Mouse (Mus musculus) stomach, postnatal 0 days (tissue): Measurements from ENCODE around the gene Sept9. TPM values are rescaled to one million over a fixed set of nuclear protein-coding genes. Genes with fewer than 3 reads are reported as not detected.

Source experiments
- ATAC-seq: fragments of 200-750 bp; cut with Nextera tagmentation; 2 replicates; pipeline ENCODE4 v1.8.0; 2017; ENCODE audit not compliant: low FRiP score, low TSS enrichment
- DNase-seq: peaks from one replicate; pipeline ENCODE4 v3.0.0-alpha.2; 2016; ENCODE audit warnings: low spot score
- H3K27ac ChIP-seq: fragments of 300-500 bp; sonication (generic); replicated peaks from 2 replicates; pipeline ENCODE4 v1.5.1; 2014; ENCODE audit warnings: mild to moderate bottlenecking, control low read depth
- H3K27me3 ChIP-seq: fragments of 300-500 bp; sonication (generic); 2 replicates; pipeline ENCODE4 v1.6.1; 2014; ENCODE audit warnings: low read length; ENCODE audit not compliant: control insufficient read depth, insufficient read depth
- H3K36me3 ChIP-seq: fragments of 300-500 bp; sonication (generic); 2 replicates; pipeline ENCODE4 v1.6.1; 2014; ENCODE audit warnings: low read length, mixed read lengths; ENCODE audit not compliant: control insufficient read depth, insufficient read depth
- H3K4me1 ChIP-seq: fragments of 300-500 bp; sonication (generic); replicated peaks from 2 replicates; pipeline ENCODE4 v1.6.1; 2014; ENCODE audit warnings: antibody characterized with exemption; ENCODE audit not compliant: control insufficient read depth, insufficient read depth
- H3K4me2 ChIP-seq: fragments of 300-500 bp; sonication (generic); replicated peaks from 2 replicates; pipeline ENCODE4 v1.6.1; 2014; ENCODE audit warnings: low read depth, mild to moderate bottlenecking, control low read depth, moderate library complexity
- H3K4me3 ChIP-seq: fragments of 300-500 bp; sonication (generic); 2 replicates; pipeline ENCODE4 v1.5.1; 2014; ENCODE audit warnings: low read depth, low read length, control low read depth
- H3K9ac ChIP-seq: fragments of 300-500 bp; sonication (generic); 2 replicates; pipeline ENCODE4 v1.6.1; 2014; ENCODE audit warnings: mild to moderate bottlenecking, low read length, control low read depth, mixed read lengths
- H3K9me3 ChIP-seq: fragments of 300-500 bp; sonication (generic); 2 replicates; pipeline ENCODE4 v1.6.1; 2016; ENCODE audit warnings: low read length; ENCODE audit not compliant: control insufficient read depth
- CTCF ChIP-seq: IDR thresholded peaks from 2 replicates; pipeline ENCODE4 v1.5.1; 2016; ENCODE audit warnings: antibody characterized with exemption, low read depth, mild to moderate bottlenecking, moderate library complexity
- EP300 ChIP-seq: optimal IDR thresholded peaks from 2 replicates; pipeline ENCODE3; 2016; ENCODE audit warnings: antibody characterized with exemption
- WGBS: fragments of 180-500 bp; shearing (Covaris S2); extraction: QIAGEN DNeasy Blood & Tissue Kit; methylation state at CpG from one replicate; pipeline ENCODE4 v1.1.7; 2014; 5-methylcytosine and 5-hydroxymethylcytosine counted together
- polyA plus RNA-seq: library from polyadenylated mRNA; unstranded; fragments of >200 nt; fragmentation: Nextera tagmentation; extraction: Ambion mirVana; gene quantifications from 2 replicates; pipeline ENCODE4 v1.2.1, GENCODE M21; 2015

The Sept9 gene
- polyA plus RNA-seq, 1 experiment from 2014 or later = 42.9 TPM

DNA sequence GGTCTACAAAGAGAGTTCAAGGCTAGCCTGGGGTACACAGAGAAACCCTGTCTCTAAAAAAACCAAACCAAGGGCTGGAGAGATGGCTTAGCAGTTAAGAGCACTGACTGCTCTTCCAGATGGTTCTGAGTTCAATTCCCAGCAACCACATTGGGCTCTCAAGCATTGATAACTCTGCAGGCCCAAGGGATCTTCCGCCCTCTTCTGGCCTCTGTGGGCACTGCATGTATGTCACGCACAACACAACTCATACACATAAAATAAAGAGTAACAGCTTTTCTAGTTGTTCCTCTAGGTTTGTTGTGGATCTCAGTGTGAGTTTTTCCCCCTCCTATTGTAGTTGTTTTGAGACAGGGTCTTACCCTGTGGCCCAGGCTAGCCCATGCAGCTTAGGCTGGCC lies 192.8 kb downstream of the Sept9 start:
- Histone ChIP-seq H3K4me3 (no peak overlapping the region), H3K4me1 (no peaks in the 10 kb centered on the region; the same call in 1 of the 2 replicates), H3K9ac (no peak overlapping the region), H3K27ac (no peak overlapping the region), H3K4me2 (no peak overlapping the region), H3K27me3 (peaks cover 6% of the 10 kb centered on the region; the same call in 1 of the 2 replicates), H3K9me3 (no peaks in the 10 kb centered on the region), H3K36me3 (no peaks in the 10 kb centered on the region)
- DNase-seq (no peak), ATAC-seq (no peak)
- TF ChIP-seq EP300 (no peak), CTCF (peak; percentile 63)
- WGBS = 80% methylated on average over 2 of the region's 2 CpGs

DNA sequence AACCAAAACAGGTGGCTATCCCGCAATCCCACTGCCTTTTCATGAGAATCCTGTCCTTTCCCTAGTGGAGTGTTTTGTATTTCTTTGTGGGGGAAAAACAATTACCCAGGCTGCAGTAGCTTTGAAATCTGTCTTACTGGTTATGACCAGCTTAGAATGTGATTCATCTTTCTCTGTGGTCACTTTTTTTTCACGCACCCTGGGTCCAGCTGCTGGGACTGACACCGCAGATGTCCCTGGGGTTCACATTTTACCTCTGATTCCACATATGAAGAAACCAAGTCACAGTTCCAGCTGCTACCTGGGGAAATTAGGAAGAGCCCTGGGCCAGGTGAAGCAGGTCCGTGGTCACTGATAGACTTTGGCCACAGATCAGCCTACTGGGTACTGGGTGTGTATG lies 194.3 kb downstream of the Sept9 start:
- H3K4me2 ChIP-seq = no peak overlapping the region
- WGBS = 74% methylated on average over 4 of the region's 4 CpGs

DNA sequence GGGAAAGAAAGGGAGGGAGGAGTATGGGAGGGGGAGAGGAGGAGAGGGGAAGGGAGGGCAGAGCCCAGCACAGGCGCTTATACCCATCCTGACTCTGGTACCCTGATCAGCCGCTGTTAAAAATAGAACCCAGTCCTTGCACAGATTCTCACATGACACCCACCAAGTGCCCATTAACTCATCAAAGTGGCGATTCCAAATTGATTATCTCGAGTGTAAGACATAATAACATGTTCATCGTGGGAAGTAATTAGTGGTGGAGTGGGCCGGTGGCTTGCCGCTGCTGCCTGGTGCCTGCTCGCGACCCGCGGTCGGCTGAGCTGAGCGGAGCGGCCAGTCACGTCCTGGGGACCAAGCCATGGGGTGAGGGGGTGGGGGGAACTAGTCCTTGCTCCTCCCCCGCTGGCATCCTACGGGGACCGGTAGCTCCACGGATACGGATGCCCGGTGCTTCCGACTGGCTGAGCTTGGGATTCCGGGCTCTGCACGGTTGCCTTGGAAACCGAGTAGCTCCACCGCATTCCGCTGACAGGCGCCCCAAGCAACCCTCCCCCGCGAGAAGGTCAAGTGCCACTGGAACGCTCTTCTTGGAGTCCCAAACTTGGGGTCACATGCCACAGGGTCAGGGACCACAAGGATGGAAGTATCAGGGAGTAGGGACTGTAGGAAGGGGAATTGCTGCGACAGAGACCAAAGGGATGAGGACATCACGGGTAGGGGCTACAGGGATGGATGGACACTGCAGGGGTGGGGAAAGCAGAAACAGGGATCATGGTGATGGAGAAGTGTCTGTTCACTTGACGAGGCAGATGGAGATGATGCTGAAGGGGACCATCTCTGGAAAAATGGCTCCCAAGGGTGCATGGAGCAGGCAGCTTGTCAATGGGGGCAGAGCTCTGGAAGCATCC lies 195.0 kb downstream of the Sept9 start:
- Histone ChIP-seq H3K27me3 (peaks cover 6% of the 10 kb centered on the region; the same call in 1 of the 2 replicates), H3K36me3 (no peaks in the 10 kb centered on the region)

More for the DNA sequence above, 194.3 kb downstream of the Sept9 start:
- DNase-seq (no peak), ATAC-seq (no peak)
- H3K36me3 ChIP-seq = no peaks in the 10 kb centered on the region
- H3K9me3 ChIP-seq = no peaks in the 10 kb centered on the region
- H3K27ac ChIP-seq = no peak overlapping the region
- no peaks in the 10 kb centered on the region; the same call in 1 of the 2 replicates for H3K4me1 ChIP-seq
- H3K9ac ChIP-seq = no peak overlapping the region
- no peak for TF ChIP-seq EP300
- no peak for TF ChIP-seq CTCF
- H3K27me3 ChIP-seq = peaks cover 6% of the 10 kb centered on the region; the same call in 1 of the 2 replicates
- H3K4me3 ChIP-seq = no peak overlapping the region

DNA sequence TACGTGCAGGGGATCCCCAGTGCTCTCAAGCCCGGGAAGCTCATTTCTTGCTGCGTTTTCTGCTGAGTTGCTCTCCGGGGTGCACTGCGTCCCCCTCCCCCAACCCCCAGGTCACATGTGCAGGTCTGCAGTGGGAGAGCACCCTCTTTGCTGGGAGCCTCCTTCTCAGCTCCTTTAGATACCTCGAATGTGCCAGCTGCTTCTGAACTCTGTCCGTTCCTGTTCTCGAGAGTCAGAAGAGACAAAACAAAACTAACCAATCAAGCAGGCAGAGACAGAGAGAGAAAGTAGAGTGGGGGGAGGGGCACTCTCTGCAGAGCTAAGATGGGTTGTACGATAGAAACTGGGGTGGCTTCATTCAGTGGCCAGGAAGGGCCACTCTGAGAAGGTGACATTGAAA lies 195.8 kb downstream of the Sept9 start:
- WGBS = 4% methylated on average over 9 of the region's 9 CpGs
- ATAC-seq = no peak
- Histone ChIP-seq H3K4me2 (no peak overlapping the region), H3K9ac (no peak overlapping the region), H3K36me3 (no peaks in the 10 kb centered on the region), H3K27me3 (peaks cover 6% of the 10 kb centered on the region; the same call in 1 of the 2 replicates), H3K4me3 (no peak overlapping the region), H3K4me1 (no peaks in the 10 kb centered on the region; the same call in 1 of the 2 replicates), H3K27ac (no peak overlapping the region), H3K9me3 (no peaks in the 10 kb centered on the region)
- TF ChIP-seq EP300 (no peak), CTCF (no peak)
- DNase-seq = no peak

More for the DNA sequence above, 195.0 kb downstream of the Sept9 start:
- Histone ChIP-seq H3K27ac (no peak overlapping the region), H3K4me1 (no peaks in the 10 kb centered on the region; the same call in 1 of the 2 replicates), H3K4me3 (peak overlapping the region; percentile 18; the same call in 1 of the 2 replicates), H3K4me2 (peak overlapping the region; percentile 11; the same call in 1 of the 2 replicates), H3K9ac (no peak overlapping the region), H3K9me3 (no peaks in the 10 kb centered on the region)
- TF ChIP-seq CTCF = no peak
- no peak for TF ChIP-seq EP300
- WGBS = 1% methylated on average over 34 of the region's 34 CpGs
- DNase-seq = no peak
- no peak for ATAC-seq

DNA sequence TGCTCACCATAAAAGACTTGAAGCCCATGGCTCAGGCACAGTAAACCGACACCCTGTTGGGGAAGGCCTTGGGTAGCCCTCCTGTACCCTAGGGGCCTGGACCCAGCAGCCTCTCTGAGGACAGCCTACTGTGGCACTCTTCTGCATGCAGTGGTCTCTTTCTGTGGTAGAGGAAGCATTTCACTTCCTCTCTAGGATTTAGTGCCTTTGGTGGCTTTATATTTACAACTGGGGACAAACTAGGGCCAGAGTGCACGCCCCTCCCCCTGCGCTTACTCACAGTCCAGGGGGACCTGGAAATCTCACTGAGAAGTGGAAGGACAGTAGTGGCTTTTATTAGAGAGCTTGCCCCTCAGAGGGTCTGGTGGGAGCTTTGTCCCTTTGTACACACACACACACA lies 197.5 kb downstream of the Sept9 start:
- 86% methylated on average over 3 of the region's 3 CpGs for WGBS
- ATAC-seq (no peak), DNase-seq (no peak)
- TF ChIP-seq CTCF (no peak), EP300 (no peak)
- Histone ChIP-seq H3K4me3 (no peak overlapping the region), H3K9me3 (no peaks in the 10 kb centered on the region), H3K27ac (no peak overlapping the region), H3K4me1 (no peaks in the 10 kb centered on the region; the same call in 1 of the 2 replicates), H3K4me2 (no peak overlapping the region), H3K9ac (no peak overlapping the region), H3K27me3 (peaks cover 6% of the 10 kb centered on the region; the same call in 1 of the 2 replicates), H3K36me3 (no peaks in the 10 kb centered on the region)

DNA sequence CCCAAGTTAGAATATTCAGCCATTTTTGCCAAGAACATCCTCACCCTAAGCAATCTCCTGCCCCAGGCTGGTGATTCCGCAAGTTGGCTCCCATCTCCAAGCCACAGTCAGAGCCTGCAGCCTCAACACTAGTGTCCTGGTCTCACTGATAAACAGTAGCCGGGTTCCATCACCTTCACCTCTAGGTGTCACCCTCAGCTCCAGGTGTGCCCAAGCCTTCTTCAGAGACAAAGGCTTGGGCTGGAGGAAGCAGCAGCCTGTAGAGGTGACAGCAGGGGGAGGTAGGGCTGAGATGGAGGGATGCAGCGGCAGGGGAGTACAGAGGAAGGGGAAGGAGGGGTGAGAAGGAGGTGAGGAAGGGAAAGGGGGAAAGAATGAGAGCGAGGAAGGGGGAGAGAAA lies 198.3 kb downstream of the Sept9 start:
- H3K4me1 ChIP-seq = no peaks in the 10 kb centered on the region; the same call in 1 of the 2 replicates
- peaks cover 6% of the 10 kb centered on the region; the same call in 1 of the 2 replicates for H3K27me3 ChIP-seq
- DNase-seq (no peak), ATAC-seq (no peak)
- no peaks in the 10 kb centered on the region for H3K36me3 ChIP-seq
- H3K4me3 ChIP-seq = no peak overlapping the region
- H3K4me2 ChIP-seq = no peak overlapping the region
- 19% methylated on average over 4 of the region's 4 CpGs for WGBS
- no peak overlapping the region for H3K9ac ChIP-seq
- no peaks in the 10 kb centered on the region for H3K9me3 ChIP-seq
- H3K27ac ChIP-seq = no peak overlapping the region
- TF ChIP-seq CTCF (peak; percentile 72), EP300 (no peak)
